Mouse (Mus musculus) bone marrow, adult 2 months (tissue): ENCODE results near the gene Ncoa4.
"Not testable (repeated sequence)": the region's sequence is repeated elsewhere in the genome, so short reads cannot be mapped to it uniquely, and the experiment has no call there.

Experiments
- CTCF ChIP-seq: fragments of 200-500 bp; IDR thresholded peaks from 2 replicates; pipeline ENCODE4 v1.5.1; 2011; ENCODE audit warnings: low read length, control low read depth; ENCODE audit not compliant: control insufficient read depth, insufficient read depth
- POLR2A ChIP-seq: fragments of 200-500 bp; IDR thresholded peaks from 2 replicates; pipeline ENCODE4 v1.6.1; 2011; ENCODE audit warnings: low read depth, mild to moderate bottlenecking, control low read depth, low read length, borderline replicate concordance; ENCODE audit not compliant: control insufficient read depth

DNA sequence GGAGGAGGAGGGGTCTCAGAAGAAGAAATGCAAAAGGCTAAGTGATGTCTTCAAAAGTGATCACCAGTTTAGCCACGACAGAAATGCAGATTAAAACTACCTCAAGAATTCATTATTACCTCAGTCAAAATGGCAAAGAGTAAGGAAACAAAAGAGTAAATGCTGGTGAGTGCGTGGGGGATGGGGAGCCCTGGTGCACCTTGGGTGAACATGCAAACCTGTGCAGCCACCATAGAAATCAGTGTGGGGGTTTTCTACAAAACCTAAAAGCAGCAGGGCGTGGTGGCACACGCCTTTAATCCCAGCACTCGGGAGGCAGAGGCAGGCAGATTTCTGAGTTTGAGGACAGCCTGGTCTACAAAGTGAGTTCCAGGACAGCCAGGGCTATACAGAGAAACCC lies 34.4 kb upstream of the Ncoa4 start:
- TF ChIP-seq POLR2A, CTCF: not testable (repeated sequence)
